Mouse (Mus musculus) embryonic facial prominence, embryonic 12.5 days (tissue): ENCODE measurements around the gene Ncoa1. TPM values are rescaled to one million over a fixed set of nuclear protein-coding genes. Genes with fewer than 3 reads are reported as not detected.
"Not testable (repeated sequence)": the region's sequence is repeated elsewhere in the genome, so short reads cannot be mapped to it uniquely, and the experiment has no call there.

Experiments
- ATAC-seq: fragments of 200-750 bp; cut with Nextera tagmentation; 2 replicates; pipeline ENCODE4 v1.8.0; 2017; ENCODE audit not compliant: insufficient number of reproducible peaks, insufficient read depth, low FRiP score, low TSS enrichment
- H3K27ac ChIP-seq: fragments of 300-500 bp; sonication (generic); 2 replicates; pipeline ENCODE4 v1.5.1; 2016; ENCODE audit warnings: mild to moderate bottlenecking
- H3K27me3 ChIP-seq: fragments of 300-500 bp; sonication (generic); 2 replicates; pipeline ENCODE4 v1.6.1; 2016; ENCODE audit warnings: mild to moderate bottlenecking, moderate library complexity
- H3K36me3 ChIP-seq: fragments of 300-500 bp; sonication (generic); 2 replicates; pipeline ENCODE4 v1.6.1; 2016; ENCODE audit warnings: mild to moderate bottlenecking
- H3K4me1 ChIP-seq: fragments of 300-500 bp; sonication (generic); 2 replicates; pipeline ENCODE4 v1.6.1; 2016
- H3K4me2 ChIP-seq: fragments of 300-500 bp; sonication (generic); replicated peaks from 2 replicates; pipeline ENCODE4 v1.6.1; 2016; ENCODE audit warnings: mild to moderate bottlenecking, moderate library complexity
- H3K4me3 ChIP-seq: fragments of 300-500 bp; sonication (generic); 2 replicates; pipeline ENCODE4 v1.5.1; 2016; ENCODE audit warnings: mild to moderate bottlenecking
- H3K9ac ChIP-seq: fragments of 300-500 bp; sonication (generic); 2 replicates; pipeline ENCODE4 v1.6.1; 2016; ENCODE audit warnings: mild to moderate bottlenecking, moderate library complexity
- H3K9me3 ChIP-seq: fragments of 300-500 bp; sonication (generic); 2 replicates; pipeline ENCODE4 v1.6.1; 2016; ENCODE audit warnings: mild to moderate bottlenecking, moderate library complexity
- WGBS: fragments of 180-500 bp; shearing (Covaris S2); methylation state at CpG from one replicate; pipeline ENCODE4 v1.1.7; 2016; 5-methylcytosine and 5-hydroxymethylcytosine counted together
- polyA plus RNA-seq: library from polyadenylated mRNA; unstranded; fragments of >200 nt; fragmentation: Nextera tagmentation; extraction: Ambion mirVana; gene quantifications from 2 replicates; pipeline ENCODE4 v1.2.1, GENCODE M21; 2016

Ncoa1 gene
- polyA plus RNA-seq, 1 experiment from 2014 or later = 9.8 TPM

GRCm38 (mm10) chr12:4469115-4469514 is 7.9 kb downstream of the Ncoa1 start:
- H3K9me3 ChIP-seq = no peaks in the 10 kb centered on the region
- no peaks in the 10 kb centered on the region for H3K36me3 ChIP-seq
- no peak overlapping the region for H3K4me2 ChIP-seq
- no peak overlapping the region for H3K27ac ChIP-seq
- H3K9ac ChIP-seq = no peak overlapping the region
- H3K4me1 ChIP-seq = peaks cover 5% of the 10 kb centered on the region
- 0 out of 2 replicates have a peak, but pooled peaks cover 2% of the 10 kb centered on the region for H3K27me3 ChIP-seq
- no peak for ATAC-seq
- H3K4me3 ChIP-seq = no peak overlapping the region
- 66% methylated on average over 2 of the region's 2 CpGs for WGBS

GRCm38 (mm10) chr12:4463701-4464100 is 13.3 kb downstream of the Ncoa1 start:
- no peak overlapping the region for H3K4me2 ChIP-seq
- no peaks in the 10 kb centered on the region for H3K36me3 ChIP-seq
- H3K4me3 ChIP-seq = no peak overlapping the region
- H3K9me3 ChIP-seq = no peaks in the 10 kb centered on the region
- H3K4me1 ChIP-seq = no peaks in the 10 kb centered on the region
- H3K27me3 ChIP-seq = no peaks in the 10 kb centered on the region
- H3K9ac ChIP-seq = no peak overlapping the region
- no peak overlapping the region for H3K27ac ChIP-seq
- 91% methylated on average over 2 of the region's 2 CpGs for WGBS
- no peak for ATAC-seq

- Histone ChIP-seq H3K27ac (no peak overlapping the region), H3K4me2 (no peak overlapping the region), H3K36me3 (no peaks in the 10 kb centered on the region), H3K4me1 (no peaks in the 10 kb centered on the region), H3K4me3 (no peak overlapping the region), H3K27me3 (no peaks in the 10 kb centered on the region), H3K9ac (no peak overlapping the region), H3K9me3 (no peaks in the 10 kb centered on the region)
- WGBS = 77% methylated on average over 1 of the region's 1 CpGs
- no peak for ATAC-seq
Observed at GRCm38 (mm10) chr12:4462420-4462819, 14.6 kb downstream of the Ncoa1 start.

GRCm38 (mm10) chr12:4460990-4461389 is 16.0 kb downstream of the Ncoa1 start:
- Histone ChIP-seq H3K4me2 (no peak overlapping the region), H3K27me3 (no peaks in the 10 kb centered on the region), H3K9me3 (no peaks in the 10 kb centered on the region), H3K27ac (no peak overlapping the region), H3K4me3 (no peak overlapping the region), H3K4me1 (no peaks in the 10 kb centered on the region), H3K36me3 (no peaks in the 10 kb centered on the region), H3K9ac (no peak overlapping the region)
- no peak for ATAC-seq
- WGBS = 96% methylated on average over 2 of the region's 2 CpGs

- Histone ChIP-seq H3K36me3 (no peaks in the 10 kb centered on the region), H3K9me3 (no peaks in the 10 kb centered on the region), H3K4me1 (no peaks in the 10 kb centered on the region), H3K4me3 (no peak overlapping the region), H3K4me2 (no peak overlapping the region), H3K27ac (no peak overlapping the region), H3K9ac (no peak overlapping the region), H3K27me3 (no peaks in the 10 kb centered on the region)
- ATAC-seq = no peak
- WGBS = 82% methylated on average over 10 of the region's 10 CpGs
Observed at GRCm38 (mm10) chr12:4454956-4455565, 21.9 kb downstream of the Ncoa1 start.

GRCm38 (mm10) chr12:4454248-4454647 is 22.7 kb downstream of the Ncoa1 start:
- Histone ChIP-seq H3K9ac (no peak overlapping the region), H3K4me1 (no peaks in the 10 kb centered on the region), H3K36me3 (no peaks in the 10 kb centered on the region), H3K27me3 (no peaks in the 10 kb centered on the region), H3K27ac (no peak overlapping the region), H3K4me2 (no peak overlapping the region), H3K4me3 (no peak overlapping the region), H3K9me3 (no peaks in the 10 kb centered on the region)
- ATAC-seq = no peak
- WGBS = 92% methylated on average over 4 of the region's 4 CpGs

GRCm38 (mm10) chr12:4452233-4452632 is 24.7 kb downstream of the Ncoa1 start:
- Histone ChIP-seq H3K27me3 (no peaks in the 10 kb centered on the region), H3K9me3 (no peaks in the 10 kb centered on the region), H3K4me2 (no peak overlapping the region), H3K27ac (no peak overlapping the region), H3K36me3 (no peaks in the 10 kb centered on the region), H3K4me3 (no peak overlapping the region), H3K9ac (no peak overlapping the region), H3K4me1 (no peaks in the 10 kb centered on the region)
- no peak for ATAC-seq

GRCm38 (mm10) chr12:4450485-4450884 is 26.5 kb downstream of the Ncoa1 start:
- H3K36me3 ChIP-seq, ATAC-seq, H3K27me3 ChIP-seq, H3K27ac ChIP-seq, H3K4me2 ChIP-seq, H3K4me3 ChIP-seq, H3K9me3 ChIP-seq, H3K4me1 ChIP-seq, H3K9ac ChIP-seq: not testable (repeated sequence)

- no peak for ATAC-seq
- Histone ChIP-seq H3K9ac (no peak overlapping the region), H3K27me3 (no peaks in the 10 kb centered on the region), H3K36me3 (no peaks in the 10 kb centered on the region), H3K4me3 (no peak overlapping the region), H3K27ac (no peak overlapping the region), H3K4me1 (no peaks in the 10 kb centered on the region), H3K9me3 (no peaks in the 10 kb centered on the region), H3K4me2 (no peak overlapping the region)
- WGBS = 87% methylated on average over 4 of the region's 4 CpGs
Observed at GRCm38 (mm10) chr12:4448076-4448589, 28.8 kb downstream of the Ncoa1 start.

- H3K9me3 ChIP-seq = no peaks in the 10 kb centered on the region
- H3K36me3 ChIP-seq = no peaks in the 10 kb centered on the region
- H3K27ac ChIP-seq = no peak overlapping the region
- no peaks in the 10 kb centered on the region for H3K4me1 ChIP-seq
- H3K4me2 ChIP-seq = no peak overlapping the region
- ATAC-seq = no peak
- H3K4me3 ChIP-seq = no peak overlapping the region
- 85% methylated on average over 5 of the region's 5 CpGs for WGBS
- no peak overlapping the region for H3K9ac ChIP-seq
- no peaks in the 10 kb centered on the region for H3K27me3 ChIP-seq
Observed at GRCm38 (mm10) chr12:4444946-4445345, 32.0 kb downstream of the Ncoa1 start.

GRCm38 (mm10) chr12:4441451-4441850 is 35.5 kb downstream of the Ncoa1 start:
- Histone ChIP-seq H3K4me1 (no peaks in the 10 kb centered on the region), H3K4me3 (no peak overlapping the region), H3K36me3 (no peaks in the 10 kb centered on the region), H3K4me2 (no peak overlapping the region), H3K9ac (no peak overlapping the region), H3K9me3 (no peaks in the 10 kb centered on the region), H3K27me3 (no peaks in the 10 kb centered on the region), H3K27ac (no peak overlapping the region)
- no peak for ATAC-seq
- WGBS = 84% methylated on average over 3 of the region's 3 CpGs

- no peaks in the 10 kb centered on the region for H3K36me3 ChIP-seq
- ATAC-seq = no peak
- H3K9me3 ChIP-seq = no peaks in the 10 kb centered on the region
- no peak overlapping the region for H3K27ac ChIP-seq
- no peaks in the 10 kb centered on the region for H3K4me1 ChIP-seq
- H3K27me3 ChIP-seq = no peaks in the 10 kb centered on the region
- no peak overlapping the region for H3K9ac ChIP-seq
- no peak overlapping the region for H3K4me3 ChIP-seq
- 80% methylated on average over 5 of the region's 5 CpGs for WGBS
- no peak overlapping the region for H3K4me2 ChIP-seq
Observed at GRCm38 (mm10) chr12:4436198-4436597, 40.8 kb downstream of the Ncoa1 start.

- Histone ChIP-seq H3K9ac (no peak overlapping the region), H3K4me1 (no peaks in the 10 kb centered on the region), H3K4me3 (no peak overlapping the region), H3K27me3 (no peaks in the 10 kb centered on the region), H3K27ac (no peak overlapping the region), H3K36me3 (no peaks in the 10 kb centered on the region), H3K9me3 (no peaks in the 10 kb centered on the region), H3K4me2 (no peak overlapping the region)
- no peak for ATAC-seq
- WGBS = 87% methylated on average over 2 of the region's 2 CpGs
Observed at GRCm38 (mm10) chr12:4433549-4433948, 43.4 kb downstream of the Ncoa1 start.
